Mouse (Mus musculus) v-Abl transformed pro-B cells (cell line): ENCODE data around the gene Mroh8.

Experiments used
- in situ Hi-C, 2 experiments: fragments of 400-800 bp; cut with MboI; formaldehyde crosslinking; loops; one replicate each; pipeline ENCODE4 v1.15.1; 2025; ENCODE audit not compliant: unreplicated experiment in 2 of 2

Gene Mroh8

GRCm38 (mm10) chr2:157279416-157279800, at the start of gene Mroh8:
Mroh8 (minus strand) TSS chr2:157279549.
- in situ Hi-C loops, result no loop called here

DNA sequence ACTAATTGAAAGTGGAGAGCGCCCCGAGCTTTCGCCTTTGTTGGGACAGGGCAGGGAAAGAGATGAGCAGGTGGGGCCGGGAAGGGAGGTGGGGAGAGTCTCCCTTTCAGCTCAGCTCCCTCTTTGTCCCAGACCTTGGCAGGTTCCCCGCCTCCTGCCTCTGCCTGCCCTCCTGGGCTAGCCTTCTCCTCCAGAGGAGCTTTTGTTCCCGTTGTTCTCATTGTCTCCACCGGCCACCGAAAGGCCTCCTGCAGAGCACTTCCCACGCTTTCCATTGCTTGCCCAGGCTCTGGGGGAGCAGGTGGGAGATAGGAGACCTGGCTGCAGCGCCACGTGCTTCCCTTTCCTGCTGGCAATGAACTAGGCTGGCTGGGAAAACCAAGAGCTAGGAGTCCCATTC, 49.2 kb upstream of the Mroh8 start:
- in situ Hi-C loops, result no loop called here

GRCm38 (mm10) chr2:157328106-157328505, 48.8 kb upstream of the Mroh8 start:
- in situ Hi-C loops, result no loop called here

GRCm38 (mm10) chr2:157325238-157325637, 45.9 kb upstream of the Mroh8 start:
- in situ Hi-C loops, result no loop called here

DNA sequence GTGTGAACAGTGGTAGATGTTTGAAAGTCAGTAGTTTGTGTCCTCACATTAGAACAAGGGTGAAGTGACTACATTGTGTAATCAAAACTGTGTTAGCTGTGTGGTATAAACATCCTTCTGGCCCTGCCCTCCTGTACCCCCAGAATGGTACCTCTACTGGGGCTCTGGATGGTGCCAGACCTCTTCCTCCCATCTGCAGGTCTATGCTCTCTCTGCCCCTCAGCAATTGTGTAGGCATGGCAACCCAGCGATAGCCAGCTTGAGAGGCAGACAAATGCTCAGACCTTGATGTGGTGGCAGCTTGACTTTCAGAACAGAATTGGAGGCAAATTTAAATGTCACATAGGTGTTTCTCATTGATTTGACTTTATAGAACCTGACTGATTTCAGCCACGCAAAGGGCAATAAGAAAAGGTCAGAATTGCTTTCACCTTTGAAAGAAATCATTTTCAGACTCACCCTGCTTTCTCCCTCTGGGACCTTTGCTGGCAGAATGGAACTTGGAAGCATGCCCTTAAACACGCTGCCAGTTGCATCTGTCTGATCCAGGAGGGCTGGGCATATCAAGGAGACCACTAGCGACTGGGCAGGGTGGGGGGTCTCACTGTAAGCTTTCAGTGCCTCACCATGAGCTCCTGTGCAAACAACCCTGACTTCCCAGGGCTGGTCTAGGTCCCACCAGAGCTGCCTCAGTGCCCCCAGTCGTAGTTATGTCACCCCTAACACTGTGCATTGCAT, 42.8 kb upstream of the Mroh8 start:
- in situ Hi-C loops, result no loop called here

GRCm38 (mm10) chr2:157320886-157321285, 41.5 kb upstream of the Mroh8 start:
- in situ Hi-C loops, result no loop called here

- in situ Hi-C loops, result no loop called here
These were observed 40.8 kb upstream of the Mroh8 start for GRCm38 (mm10) chr2:157320135-157320534.

- in situ Hi-C loops, result no loop called here
These were observed 37.9 kb upstream of the Mroh8 start for GRCm38 (mm10) chr2:157317220-157317619.

GRCm38 (mm10) chr2:157316358-157316933, 37.1 kb upstream of the Mroh8 start:
- in situ Hi-C loops, result no loop called here

- in situ Hi-C loops, result no loop called here
These were observed 36.1 kb upstream of the Mroh8 start for GRCm38 (mm10) chr2:157315486-157315885.

DNA sequence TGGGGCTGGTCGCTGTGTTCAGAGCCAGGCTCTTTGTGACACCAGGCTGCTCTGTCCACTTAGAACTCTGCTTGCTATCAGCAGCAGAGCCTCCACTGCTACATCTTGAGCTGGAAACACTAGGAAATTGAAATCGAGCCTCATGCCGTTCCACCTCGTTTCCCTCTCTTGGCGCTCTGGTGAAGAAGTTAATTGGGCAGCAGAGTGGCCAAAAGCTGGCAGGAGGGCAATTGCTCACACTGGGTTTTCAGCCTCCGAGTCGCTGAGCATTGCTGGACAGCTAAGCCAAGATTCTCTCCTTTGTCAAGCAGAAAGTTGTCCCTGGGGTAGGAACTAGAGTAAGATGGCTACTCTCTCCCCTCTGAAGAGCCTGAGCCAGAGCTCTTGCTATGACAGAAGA, 35.0 kb upstream of the Mroh8 start:
- in situ Hi-C loops, result no loop called here

GRCm38 (mm10) chr2:157313718-157314117, 34.4 kb upstream of the Mroh8 start:
- in situ Hi-C loops, result no loop called here

DNA sequence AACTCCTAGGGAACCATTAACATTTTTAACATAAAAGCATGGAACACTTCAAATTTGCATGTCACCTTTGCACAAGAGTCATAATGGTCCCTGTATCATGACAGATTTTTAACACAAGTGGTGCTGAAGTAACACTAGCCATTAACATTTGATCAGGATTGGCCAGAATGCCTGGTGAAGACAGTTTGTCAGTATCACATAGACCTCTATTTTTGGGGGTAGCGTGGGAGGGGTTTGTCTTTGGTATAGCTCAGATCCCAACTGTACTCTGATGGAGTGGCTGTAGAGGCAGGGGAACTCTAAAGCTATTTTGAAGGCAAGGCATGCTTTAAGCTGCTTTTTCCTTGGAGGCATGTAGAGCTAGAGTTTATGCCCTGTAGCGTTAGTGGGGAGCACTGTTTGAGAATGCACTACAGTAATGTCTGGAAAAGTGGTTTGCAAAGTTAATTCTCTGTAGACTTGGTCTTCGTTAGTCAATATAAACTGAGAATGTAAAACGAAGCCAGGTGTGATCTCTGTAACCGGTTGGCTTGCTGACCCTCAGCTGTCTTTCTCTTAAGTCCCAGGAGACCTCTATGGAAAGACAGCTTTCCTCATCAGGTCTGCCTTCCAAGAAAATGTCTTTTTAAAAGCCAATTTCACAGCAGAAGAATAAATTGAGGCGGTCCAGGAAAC, 31.8 kb upstream of the Mroh8 start:
- in situ Hi-C loops, result no loop called here

- in situ Hi-C loops, result no loop called here
These were observed 30.3 kb upstream of the Mroh8 start for GRCm38 (mm10) chr2:157309611-157310010.

- in situ Hi-C loops, result no loop called here
These were observed 29.0 kb upstream of the Mroh8 start for GRCm38 (mm10) chr2:157308273-157308917.

DNA sequence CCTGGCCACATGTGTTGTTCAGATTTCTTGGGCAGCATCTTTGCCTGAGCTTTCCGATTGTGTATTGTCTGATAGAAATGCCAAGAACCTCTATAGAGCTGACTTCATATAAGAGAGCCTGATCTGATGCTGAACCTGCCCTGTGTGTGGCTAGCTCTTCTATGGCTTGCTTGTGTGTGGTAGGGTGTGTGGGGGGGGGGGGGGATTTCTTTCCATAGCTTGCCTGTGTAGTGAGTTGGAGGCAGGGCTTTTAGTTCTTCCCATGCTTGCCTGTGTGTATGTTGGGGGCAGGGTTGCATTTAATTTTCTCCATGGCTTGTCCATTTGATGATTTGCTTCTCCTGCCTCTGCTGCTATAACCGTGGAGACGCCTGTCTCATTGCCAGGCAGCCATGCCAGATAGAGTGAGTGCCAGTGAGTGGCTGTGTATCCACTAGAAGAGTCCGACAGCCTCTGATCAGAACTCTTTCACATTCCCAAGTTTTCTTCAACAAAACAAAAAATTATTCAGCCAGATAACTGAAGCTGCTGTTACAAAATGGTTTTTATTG, 28.4 kb upstream of the Mroh8 start:
- in situ Hi-C loops, result no loop called here

DNA sequence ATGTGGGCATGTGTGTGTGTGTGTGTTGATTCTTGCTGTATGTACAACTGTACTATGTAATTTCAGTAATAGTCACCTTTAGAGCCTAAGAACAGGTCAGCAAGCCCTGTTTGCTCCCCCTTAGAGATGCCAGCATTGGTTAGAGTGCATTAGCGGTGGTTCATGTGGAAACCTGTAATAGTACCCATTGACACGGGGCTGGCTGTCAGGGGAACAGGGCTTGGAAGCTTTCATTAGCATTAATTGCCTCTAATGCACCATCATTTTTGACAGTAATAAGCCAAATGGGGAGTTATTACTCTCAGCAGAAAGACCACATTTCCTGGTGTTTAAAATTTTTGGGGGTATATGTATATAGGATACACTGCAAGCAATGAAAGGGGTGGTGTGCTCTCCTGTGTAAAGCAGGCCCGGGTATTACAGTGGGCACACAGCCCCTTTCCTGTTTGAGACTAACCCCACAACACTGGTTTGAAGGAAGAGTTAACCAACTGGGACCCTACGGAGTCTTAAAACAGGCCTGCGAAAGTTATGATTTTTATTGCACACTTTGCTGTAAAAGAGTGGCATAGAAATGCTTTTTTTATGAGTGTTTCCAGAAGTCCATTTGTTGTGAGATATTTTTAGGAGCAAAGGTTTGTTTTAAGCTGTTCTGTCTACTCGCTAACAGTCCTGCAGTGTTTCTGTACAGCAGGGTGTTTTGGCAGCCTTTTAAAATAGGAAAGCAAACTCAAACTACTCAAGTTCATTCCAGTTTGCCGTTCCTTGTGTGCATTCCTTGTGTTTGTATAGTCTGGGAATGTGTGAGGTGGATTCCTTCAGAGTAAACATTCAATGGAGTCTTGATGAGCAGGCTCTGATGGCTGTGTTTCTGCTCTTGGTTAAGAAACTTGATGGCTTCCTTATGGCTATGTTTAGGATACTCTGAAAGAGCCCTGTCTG, 27.0 kb upstream of the Mroh8 start:
- in situ Hi-C loops, result no loop called here

DNA sequence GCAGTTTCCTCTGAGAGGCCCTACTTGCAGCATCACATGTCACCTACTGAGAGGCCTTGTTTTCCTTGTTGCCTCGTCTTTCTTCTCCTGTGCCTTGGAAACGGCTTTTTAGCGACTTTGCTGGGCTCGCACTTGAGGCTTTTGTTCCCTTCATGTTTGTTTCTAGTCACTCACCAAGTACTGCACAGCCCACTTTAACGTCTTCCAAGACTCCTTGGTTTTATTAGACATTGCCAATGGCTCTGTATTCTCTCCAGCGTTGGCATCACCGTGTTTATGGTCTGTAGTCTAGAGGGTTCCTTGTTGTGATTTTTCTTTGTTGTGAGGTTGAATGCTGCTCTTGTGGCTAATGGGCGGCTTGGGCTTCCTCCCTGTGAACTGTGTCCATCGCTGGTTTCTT, 23.7 kb upstream of the Mroh8 start:
- in situ Hi-C loops, result no loop called here

DNA sequence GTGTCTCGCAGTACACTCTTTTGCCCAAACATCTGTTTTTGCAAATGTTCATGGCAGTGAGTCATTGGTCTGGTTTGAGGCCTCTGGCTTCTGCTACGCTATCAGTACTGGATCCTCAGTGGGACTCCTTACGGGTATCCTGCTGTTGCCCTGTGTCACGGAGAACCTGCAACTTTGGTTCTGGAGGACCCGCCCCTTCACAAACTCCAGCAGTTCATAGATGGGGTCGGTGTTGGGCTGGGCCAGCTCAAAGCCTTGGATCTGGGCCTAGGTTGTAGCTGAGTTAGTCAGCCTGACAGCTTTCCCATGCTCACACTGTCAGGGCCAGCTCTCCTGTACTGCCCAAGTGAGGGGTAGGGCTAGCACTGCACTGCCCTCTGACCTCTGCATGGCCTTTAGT, 20.7 kb upstream of the Mroh8 start:
- in situ Hi-C loops, result no loop called here

DNA sequence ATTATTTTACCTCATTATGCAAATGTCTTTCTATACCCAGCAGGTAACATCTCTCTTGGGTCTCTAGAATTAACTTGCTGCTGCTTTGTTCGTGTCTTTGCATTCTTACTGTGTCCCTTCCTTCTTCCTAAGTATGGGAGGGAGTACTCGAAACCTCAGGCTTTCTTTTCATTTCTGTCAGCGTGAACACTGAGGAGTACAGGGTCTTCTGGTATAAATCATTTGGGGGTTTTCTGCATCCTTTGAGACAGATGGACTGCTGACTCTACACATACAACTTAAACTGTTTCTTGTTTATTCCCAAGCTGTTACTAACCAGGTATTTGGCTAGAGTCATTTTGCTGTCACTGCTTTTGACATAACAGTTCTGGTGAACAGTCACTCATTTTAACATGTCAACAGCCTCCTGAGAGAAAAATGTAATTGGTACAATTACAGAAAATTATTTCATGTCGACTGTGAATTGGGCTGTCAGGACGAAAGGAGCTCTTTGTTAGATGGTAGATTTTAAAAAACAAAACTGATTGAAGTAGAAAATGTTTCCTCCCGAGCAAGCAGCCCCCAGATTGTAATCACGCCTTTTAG, 16.8 kb upstream of the Mroh8 start:
- in situ Hi-C loops, result no loop called here
